Mouse (Mus musculus) lung, postnatal 4 days (tissue): ENCODE results near the gene Plekhs1.

ENCODE experiments used
- DNase-seq, 2 experiments: peaks; one replicate each; pipeline ENCODE4 v3.0.0; 2021

Gene Plekhs1

DNA sequence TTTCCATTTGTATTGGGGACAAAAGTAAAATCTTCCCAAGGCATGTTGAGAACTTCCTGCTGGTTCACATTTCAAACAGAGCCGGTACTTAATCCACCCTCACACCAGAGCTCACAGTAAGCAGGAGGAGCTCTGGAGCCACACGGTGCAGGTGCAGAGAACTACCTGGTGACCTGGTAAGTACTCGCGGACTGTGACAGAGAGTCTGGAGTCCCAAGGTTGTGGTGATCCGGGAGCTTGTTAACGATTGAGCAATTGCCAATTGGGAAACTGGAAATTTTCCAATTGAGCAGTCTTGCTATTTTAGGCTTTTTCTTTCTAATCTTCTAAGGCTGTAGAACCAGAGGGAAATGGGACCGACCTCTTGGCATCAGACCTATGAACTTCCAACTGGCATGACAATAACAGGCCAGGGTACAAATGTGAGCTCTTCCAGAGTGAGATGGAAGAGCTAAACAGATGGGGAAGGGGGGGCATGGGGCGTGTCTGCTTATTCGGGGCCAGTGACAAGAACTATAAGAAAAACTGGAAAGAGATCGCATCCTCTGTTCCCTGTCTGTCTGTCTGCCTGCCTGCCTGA is at the start of gene Plekhs1:
Gene Plekhs1 (plus strand): TSS at position 119 of the 580 bp plus-strand sequence.
- no peak for DNase-seq

DNA sequence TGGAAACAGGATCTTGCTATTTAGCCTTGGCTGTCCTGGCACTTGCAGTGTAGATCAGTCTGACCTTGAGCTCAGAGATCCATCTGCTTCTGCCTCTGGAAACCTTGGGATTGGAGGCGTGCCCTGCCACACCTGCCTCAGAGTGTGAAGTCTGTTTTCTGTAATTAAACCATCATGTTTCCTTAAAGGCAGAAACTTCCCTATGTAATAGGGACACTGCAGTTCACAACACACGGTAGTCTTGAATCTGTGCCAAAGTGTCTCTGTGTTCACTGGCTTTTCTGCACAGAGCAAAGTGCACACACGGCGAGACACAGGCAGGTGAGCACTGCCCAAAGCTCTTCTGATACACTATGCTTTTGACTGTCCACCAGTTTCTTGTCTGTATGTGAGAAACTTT is 43.0 kb upstream of the Plekhs1 start:
- DNase-seq, result no peak

GRCm38 (mm10) chr19:56419452-56419851 is 42.0 kb upstream of the Plekhs1 start:
- no peak for DNase-seq

DNA sequence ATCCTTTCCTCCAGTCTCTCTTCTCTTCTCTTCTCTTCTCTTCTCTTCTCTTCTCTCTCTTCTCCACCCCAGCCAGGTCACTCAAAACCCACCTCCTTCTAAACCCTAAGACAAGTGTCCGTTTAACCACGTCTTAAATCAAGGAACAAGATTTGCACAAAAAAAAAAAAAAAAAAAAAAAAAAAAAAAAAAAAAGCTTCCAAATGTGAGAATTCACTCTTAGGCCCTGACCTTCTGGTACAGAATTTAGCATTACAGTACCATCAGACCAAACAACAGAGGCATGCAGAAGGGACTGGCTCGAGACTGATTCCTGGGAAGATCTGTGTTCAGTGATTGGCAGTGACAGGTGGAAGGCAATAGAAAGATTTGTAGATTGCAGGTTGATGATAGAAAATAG is 41.1 kb upstream of the Plekhs1 start:
- DNase-seq, result no peak

GRCm38 (mm10) chr19:56422476-56423338 is 38.7 kb upstream of the Plekhs1 start:
- DNase-seq, result peak; percentile 82 to 87

DNA sequence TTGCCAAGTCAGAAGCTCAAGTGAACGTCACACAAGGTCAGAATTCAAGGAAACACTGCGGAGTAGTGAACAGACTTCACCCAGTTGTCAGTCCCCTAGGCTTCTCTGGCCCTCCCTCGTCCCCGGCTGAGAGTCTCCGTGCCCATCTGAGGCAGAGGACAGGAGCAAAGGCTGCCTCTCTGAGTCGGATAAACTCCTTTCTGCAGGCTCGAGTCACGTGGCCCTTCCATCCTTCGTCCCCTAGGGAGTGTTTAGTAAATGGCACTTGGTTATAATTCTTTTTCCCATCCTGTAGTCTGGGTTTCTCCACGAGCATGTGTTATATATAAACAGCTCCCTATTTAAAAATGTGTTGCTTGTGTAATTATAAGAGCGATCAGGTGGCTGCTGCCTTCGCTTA is 38.1 kb upstream of the Plekhs1 start:
- no peak for DNase-seq

DNA sequence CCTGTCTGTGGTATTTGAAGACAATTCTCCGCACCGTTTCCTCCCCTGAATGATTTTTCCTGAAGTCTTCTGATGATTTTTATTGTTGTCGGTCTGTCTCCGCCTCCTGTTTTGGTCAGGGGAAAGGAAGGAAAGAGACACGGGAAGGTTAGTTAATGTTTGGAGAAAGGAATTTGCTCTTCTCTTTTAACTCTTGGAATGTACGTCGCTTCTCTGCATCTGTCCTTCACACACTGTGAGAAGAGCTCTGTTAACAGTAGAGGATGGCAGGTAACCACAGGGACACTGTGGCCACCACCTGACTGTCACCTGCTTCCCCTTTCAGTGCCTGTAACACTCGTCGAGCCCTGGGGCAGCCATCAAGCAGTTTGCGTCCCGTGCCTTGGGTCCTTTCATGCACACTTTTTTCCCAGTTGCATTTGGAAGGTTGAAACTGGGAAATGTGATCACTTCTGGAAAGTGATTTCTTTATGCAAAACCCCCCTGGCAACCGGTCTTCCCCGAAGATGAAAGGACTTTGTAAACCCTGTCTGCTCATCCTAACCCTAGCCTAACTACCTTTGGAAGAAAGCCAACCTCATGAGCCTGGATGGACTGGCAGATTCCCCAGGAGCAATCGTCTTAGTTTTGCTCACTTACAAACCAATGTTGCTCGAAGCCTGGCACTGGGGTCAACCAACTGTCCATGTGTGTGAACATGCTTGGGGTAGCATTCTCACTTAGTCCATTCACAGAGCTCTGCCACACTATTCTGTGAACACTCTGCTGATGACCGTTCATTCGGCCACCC is 36.6 kb upstream of the Plekhs1 start:
- DNase-seq, result no peak

GRCm38 (mm10) chr19:56425492-56425891 is 35.9 kb upstream of the Plekhs1 start:
- DNase-seq, result no peak

DNA sequence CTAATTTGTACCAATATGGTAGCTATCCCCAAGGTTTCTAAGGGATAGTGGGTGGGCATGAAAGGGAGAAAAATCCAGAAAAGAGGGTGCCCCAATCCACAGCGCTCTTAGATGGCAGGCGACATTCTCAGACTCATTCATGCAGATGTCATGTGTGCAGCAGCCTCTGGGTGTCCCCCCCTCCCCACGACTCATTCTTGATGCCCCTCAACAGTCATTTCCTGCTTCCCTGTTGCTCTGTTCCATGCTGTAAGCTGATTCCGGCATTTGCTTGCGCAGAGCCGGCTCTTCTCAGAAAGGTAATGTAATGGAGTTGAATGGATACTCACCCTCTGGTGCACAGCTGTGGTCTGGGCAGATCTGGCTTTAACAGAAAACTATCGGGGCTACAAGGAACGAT is 31.1 kb upstream of the Plekhs1 start:
- no peak for DNase-seq

DNA sequence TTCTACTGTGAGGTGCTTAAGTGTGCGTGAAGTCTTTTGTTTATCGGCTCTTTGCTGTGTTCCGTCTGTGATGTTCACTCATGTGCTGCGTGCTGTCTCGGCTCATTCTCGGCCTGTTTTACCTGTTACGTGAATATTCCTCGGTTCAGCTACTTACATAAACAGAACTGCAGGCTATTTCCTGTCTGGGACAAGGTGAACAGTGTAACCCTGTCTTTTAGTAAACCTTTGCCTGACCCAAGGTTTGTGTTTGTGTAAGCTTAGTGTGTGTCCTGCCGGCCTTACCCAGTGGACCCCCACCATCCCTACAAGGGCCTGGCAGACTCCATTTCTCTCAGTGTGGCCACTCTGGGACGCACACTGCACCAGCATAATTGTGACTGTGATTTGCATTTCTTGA is 28.7 kb upstream of the Plekhs1 start:
- DNase-seq, result no peak

GRCm38 (mm10) chr19:56433581-56433980 is 27.9 kb upstream of the Plekhs1 start:
- DNase-seq, result no peak

DNA sequence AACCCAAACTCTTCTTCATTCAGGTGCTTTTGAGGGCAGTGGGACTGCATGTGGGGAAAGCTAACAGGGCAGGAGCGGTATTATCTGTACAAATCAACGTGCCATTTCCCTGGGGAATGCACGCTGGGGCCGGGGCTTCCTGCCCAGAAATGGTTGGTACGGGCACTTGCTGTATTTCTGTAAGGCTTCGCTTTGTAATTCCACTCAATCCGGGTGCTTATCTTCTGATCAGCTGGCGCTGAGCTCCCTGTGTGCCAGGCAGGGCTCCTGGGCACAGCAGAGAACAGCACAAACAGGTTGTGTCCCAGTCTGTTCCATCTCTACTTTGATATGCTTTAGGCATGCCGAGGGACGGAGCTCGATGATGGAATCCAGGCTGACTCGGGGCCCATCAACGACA is 25.1 kb upstream of the Plekhs1 start:
- no peak for DNase-seq

GRCm38 (mm10) chr19:56438357-56439071 is 22.9 kb upstream of the Plekhs1 start:
- peak; percentile 34 to 77 for DNase-seq

DNA sequence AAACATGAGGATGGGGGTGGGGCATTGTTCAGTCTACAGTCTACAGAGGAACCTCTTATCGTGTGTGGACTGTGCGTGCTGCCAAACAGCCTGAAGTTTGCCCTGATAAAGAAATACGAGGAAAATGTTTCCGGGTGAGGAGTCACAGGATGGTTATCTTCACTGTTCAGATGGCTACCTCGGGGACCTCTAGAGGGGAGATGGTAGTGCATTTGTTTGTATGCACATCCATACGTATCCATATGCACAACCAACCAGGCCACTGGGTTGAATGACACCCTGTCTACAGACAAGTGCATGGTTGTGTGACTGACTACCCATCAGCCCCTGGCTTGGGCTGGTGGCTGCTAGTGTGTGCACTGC is 22.4 kb upstream of the Plekhs1 start:
- no peak for DNase-seq

- no peak for DNase-seq
Observed at GRCm38 (mm10) chr19:56443445-56443844, 18.0 kb upstream of the Plekhs1 start.

DNA sequence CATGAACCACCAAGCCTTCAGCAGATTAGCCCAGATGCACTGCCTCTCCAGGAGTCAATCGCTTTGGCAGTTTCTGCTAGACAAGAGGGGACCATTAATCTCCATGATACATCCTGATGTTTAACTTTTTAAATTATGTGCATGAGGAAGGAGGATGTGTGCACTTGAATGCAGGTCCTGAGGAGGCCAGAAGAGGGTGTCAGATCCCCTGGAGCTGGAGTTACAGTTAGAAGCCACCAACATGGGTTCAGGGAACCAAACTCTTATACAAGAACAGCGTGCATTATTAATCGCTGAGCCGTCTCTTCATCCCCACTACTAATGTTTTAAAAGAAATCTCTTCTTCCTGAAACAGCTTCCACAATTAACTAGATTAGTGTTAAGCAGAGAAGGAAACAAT is 12.7 kb upstream of the Plekhs1 start:
- no peak for DNase-seq

GRCm38 (mm10) chr19:56449537-56449936 is 11.9 kb upstream of the Plekhs1 start:
- no peak for DNase-seq

GRCm38 (mm10) chr19:56450892-56451291 is 10.5 kb upstream of the Plekhs1 start:
- no peak for DNase-seq

GRCm38 (mm10) chr19:56451867-56452266 is 9.6 kb upstream of the Plekhs1 start:
- no peak for DNase-seq

DNA sequence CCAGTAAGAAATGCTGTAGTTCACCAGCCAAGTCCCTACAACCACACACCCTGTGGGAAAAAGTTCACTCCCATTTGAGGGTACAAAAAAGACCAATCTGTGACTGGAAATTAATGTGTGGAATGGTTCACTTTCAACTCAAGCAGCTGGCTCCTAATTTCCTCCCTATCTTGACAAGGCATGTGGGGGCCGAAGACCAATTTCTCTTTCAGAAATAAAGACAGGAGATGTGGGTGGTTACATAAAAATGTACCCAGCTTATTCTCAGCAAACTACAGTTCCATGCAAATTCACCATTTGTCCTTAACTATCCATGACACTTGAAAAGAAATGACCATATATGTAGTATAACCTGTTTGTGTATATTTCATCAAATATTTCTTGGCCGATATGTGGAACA is 9.0 kb upstream of the Plekhs1 start:
- DNase-seq, result no peak

- DNase-seq, result no peak
Observed at GRCm38 (mm10) chr19:56454862-56455261, 6.6 kb upstream of the Plekhs1 start.

GRCm38 (mm10) chr19:56455369-56455768 is 6.1 kb upstream of the Plekhs1 start:
- no peak for DNase-seq

DNA sequence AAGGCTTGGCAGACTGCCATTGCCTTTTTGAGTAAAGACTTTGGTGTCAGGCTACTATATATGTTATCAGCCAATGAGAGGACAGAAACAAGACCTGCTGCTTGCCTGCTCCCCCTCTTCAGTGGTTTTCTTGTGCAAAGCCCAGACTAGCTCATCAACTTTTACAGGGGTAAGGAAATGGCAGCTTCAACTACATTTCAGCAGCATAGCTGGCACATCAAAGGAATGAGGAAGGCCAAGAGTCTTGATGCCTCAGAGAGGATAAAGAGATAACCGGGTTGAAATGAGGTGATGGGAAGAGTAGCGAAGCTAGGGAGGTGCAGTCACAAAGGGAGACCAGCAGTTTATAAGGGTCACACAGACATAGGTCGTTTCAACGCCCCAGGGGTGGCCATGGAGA is 3.9 kb upstream of the Plekhs1 start:
- DNase-seq, result no peak
